Mouse (Mus musculus): Measurements from ENCODE around the gene Sub1. TPM values are rescaled to one million over a fixed set of nuclear protein-coding genes. Genes with fewer than 3 reads are reported as not detected.

The Sub1 gene
- polyA plus RNA-seq, 2 experiments = 226 to 728 TPM

DNA sequence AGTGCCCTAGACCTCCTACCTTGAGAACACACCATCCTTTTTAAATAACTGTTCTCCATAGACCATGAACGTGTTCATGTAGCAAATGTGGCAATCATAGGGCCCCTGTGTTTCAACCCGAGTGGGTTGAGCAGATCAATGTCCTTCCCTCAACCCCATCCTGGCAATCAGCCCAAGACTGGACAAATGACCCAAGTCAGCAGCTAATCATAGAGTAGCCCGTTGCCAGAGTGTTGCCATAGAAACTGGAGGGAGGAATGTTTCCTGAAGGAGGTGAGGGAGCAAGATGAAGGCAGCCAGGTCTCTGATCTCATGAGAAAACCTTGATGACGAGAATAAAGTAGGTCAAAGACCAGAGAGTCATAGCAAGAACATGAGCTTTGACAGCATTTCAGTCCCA, 42.6 kb downstream of the Sub1 start:
- H3K9ac ChIP-seq (ENCODE audit: low read depth, low read length, severe bottlenecking) = no peak overlapping the region
- H3K4me2 ChIP-seq (replicated peaks; ENCODE audit: low read depth, low read length, severe bottlenecking) = no peak overlapping the region
- TF ChIP-seq POLR2A (IDR thresholded peaks at IDR 0.05; ENCODE audit: borderline replicate concordance, extremely low read depth, insufficient read depth, insufficient read length) = no peak
- 62% methylated on average over 4 of the region's 4 CpGs for WGBS
- no peaks in the 10 kb centered on the region for H3K36me3 ChIP-seq (ENCODE audit: control insufficient read depth, insufficient read depth, low read length)
- H3K4me3 ChIP-seq (replicated peaks; ENCODE audit: low read length) = no peak overlapping the region
- H3K27me3 ChIP-seq (ENCODE audit: control insufficient read depth, insufficient read depth, low read length) = no peaks in the 10 kb centered on the region
- no peak overlapping the region for H3K27ac ChIP-seq (replicated peaks; ENCODE audit: low read depth, low read length)
- DNase-seq (ENCODE audit: low spot score) = no peak
- ATAC-seq (ENCODE audit: low FRiP score, low read depth) = no peak
- no peaks in the 10 kb centered on the region for H3K9me3 ChIP-seq (ENCODE audit: control insufficient read depth, low read length)
- no peaks in the 10 kb centered on the region for H3K4me1 ChIP-seq (ENCODE audit: control insufficient read depth, insufficient read depth, low read length)

DNA sequence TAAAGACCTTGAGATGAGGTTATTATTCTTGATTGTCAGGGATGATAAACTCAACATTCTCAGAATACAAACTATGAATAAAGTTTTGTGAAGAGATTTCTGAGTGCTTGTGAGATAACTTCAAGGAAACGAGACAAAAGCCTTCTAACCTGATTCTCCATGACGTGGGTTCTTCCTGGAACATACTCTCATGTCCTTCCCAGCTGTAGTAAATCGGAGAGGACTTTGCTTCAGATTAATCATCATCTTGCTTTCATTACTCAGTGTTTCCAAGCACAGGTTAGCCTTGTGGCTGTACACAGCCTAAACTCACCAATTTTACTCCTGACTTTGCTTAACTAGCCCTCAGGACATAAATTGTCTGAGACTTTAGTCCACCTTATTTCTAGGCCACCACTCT, 44.6 kb downstream of the Sub1 start:
- Histone ChIP-seq H3K9ac (ENCODE audit: low read depth, low read length, severe bottlenecking) (no peak overlapping the region), H3K27ac (replicated peaks; ENCODE audit: low read depth, low read length) (no peak overlapping the region), H3K4me3 (replicated peaks; ENCODE audit: low read length) (no peak overlapping the region), H3K27me3 (ENCODE audit: control insufficient read depth, insufficient read depth, low read length) (no peaks in the 10 kb centered on the region), H3K9me3 (ENCODE audit: control insufficient read depth, low read length) (no peaks in the 10 kb centered on the region), H3K4me2 (replicated peaks; ENCODE audit: low read depth, low read length, severe bottlenecking) (no peak overlapping the region), H3K4me1 (ENCODE audit: control insufficient read depth, insufficient read depth, low read length) (no peaks in the 10 kb centered on the region), H3K36me3 (ENCODE audit: control insufficient read depth, insufficient read depth, low read length) (no peaks in the 10 kb centered on the region)
- DNase-seq (ENCODE audit: low spot score) (no peak), ATAC-seq (ENCODE audit: low FRiP score, low read depth) (no peak)
- WGBS = 78% methylated on average over 3 of the region's 3 CpGs
- TF ChIP-seq POLR2A (IDR thresholded peaks at IDR 0.05; ENCODE audit: borderline replicate concordance, extremely low read depth, insufficient read depth, insufficient read length) = no peak

DNA sequence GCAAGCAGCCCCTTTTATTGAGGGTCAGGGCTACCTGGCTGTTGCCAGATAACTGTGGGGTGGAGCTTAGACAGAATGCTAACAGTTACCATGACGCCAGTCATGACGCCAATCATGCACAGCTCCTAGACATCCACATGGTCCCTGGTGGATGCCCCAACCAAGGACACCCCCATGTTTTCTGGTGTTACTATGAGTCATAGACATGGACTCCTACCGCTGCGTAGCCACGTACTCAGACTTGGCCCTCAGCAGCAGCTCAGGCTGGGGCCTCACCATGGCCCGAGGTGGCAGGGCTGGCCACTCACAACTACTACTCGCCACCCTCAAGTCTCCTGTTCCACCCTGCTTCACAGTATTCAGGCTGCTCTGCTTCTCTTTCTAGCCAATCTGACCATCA, 45.6 kb downstream of the Sub1 start:
- Histone ChIP-seq H3K27me3 (ENCODE audit: control insufficient read depth, insufficient read depth, low read length) (no peaks in the 10 kb centered on the region), H3K27ac (replicated peaks; ENCODE audit: low read depth, low read length) (no peak overlapping the region), H3K4me2 (replicated peaks; ENCODE audit: low read depth, low read length, severe bottlenecking) (no peak overlapping the region), H3K9ac (ENCODE audit: low read depth, low read length, severe bottlenecking) (no peak overlapping the region), H3K4me3 (replicated peaks; ENCODE audit: low read length) (no peak overlapping the region), H3K36me3 (ENCODE audit: control insufficient read depth, insufficient read depth, low read length) (no peaks in the 10 kb centered on the region), H3K4me1 (ENCODE audit: control insufficient read depth, insufficient read depth, low read length) (no peaks in the 10 kb centered on the region), H3K9me3 (ENCODE audit: control insufficient read depth, low read length) (no peaks in the 10 kb centered on the region)
- WGBS = 94% methylated on average over 7 of the region's 7 CpGs
- no peak for ATAC-seq (ENCODE audit: low FRiP score, low read depth)
- TF ChIP-seq POLR2A (IDR thresholded peaks at IDR 0.05; ENCODE audit: borderline replicate concordance, extremely low read depth, insufficient read depth, insufficient read length) = no peak
- DNase-seq (ENCODE audit: low spot score) = no peak

DNA sequence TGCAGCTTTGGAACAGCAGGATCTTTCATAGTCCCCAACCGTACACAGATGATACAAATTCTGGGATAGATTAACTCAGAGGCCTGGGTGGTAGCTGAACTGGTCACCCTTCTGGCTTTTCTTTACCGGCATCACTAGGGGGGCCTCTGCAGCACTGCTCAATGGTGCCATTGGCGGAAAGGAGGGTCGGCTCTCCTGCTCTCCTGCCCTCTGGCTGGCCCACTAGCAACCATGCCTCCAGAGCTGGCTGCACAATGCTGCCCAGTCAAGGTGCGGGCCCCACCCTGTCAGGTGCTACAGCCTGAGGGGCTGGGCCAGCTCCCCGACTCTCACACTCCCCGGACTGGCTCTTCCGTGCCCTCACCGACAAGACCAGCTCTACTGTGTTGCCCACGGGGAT, 46.6 kb downstream of the Sub1 start:
- Histone ChIP-seq H3K36me3 (ENCODE audit: control insufficient read depth, insufficient read depth, low read length) (no peaks in the 10 kb centered on the region), H3K9me3 (ENCODE audit: control insufficient read depth, low read length) (no peaks in the 10 kb centered on the region), H3K4me3 (replicated peaks; ENCODE audit: low read length) (no peak overlapping the region), H3K9ac (ENCODE audit: low read depth, low read length, severe bottlenecking) (no peak overlapping the region), H3K4me2 (replicated peaks; ENCODE audit: low read depth, low read length, severe bottlenecking) (no peak overlapping the region), H3K27ac (replicated peaks; ENCODE audit: low read depth, low read length) (no peak overlapping the region), H3K27me3 (ENCODE audit: control insufficient read depth, insufficient read depth, low read length) (no peaks in the 10 kb centered on the region), H3K4me1 (ENCODE audit: control insufficient read depth, insufficient read depth, low read length) (no peaks in the 10 kb centered on the region)
- no peak for TF ChIP-seq POLR2A (IDR thresholded peaks at IDR 0.05; ENCODE audit: borderline replicate concordance, extremely low read depth, insufficient read depth, insufficient read length)
- 88% methylated on average over 10 of the region's 10 CpGs for WGBS
- ATAC-seq (ENCODE audit: low FRiP score, low read depth) (no peak), DNase-seq (ENCODE audit: low spot score) (no peak)

DNA sequence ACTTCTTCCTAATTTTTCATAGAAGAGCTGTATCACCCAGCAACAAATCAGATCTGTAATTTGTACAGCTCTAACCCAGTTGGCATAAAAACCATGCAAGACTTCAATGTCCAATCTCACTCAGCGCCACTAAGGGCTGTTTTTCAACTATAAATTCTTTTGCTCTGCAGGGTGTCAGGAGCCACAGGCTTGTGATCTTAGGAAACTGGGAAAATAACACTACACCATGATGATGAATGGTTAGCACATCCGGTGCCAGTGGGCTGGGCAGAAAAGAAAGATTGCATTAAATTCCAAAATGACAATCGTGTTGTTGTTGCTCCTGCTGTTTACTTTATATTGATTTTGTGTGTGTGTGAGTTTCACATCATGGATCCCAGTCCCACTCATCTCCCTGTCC, 47.3 kb downstream of the Sub1 start:
- TF ChIP-seq POLR2A (IDR thresholded peaks at IDR 0.05; ENCODE audit: borderline replicate concordance, extremely low read depth, insufficient read depth, insufficient read length) = no peak
- Histone ChIP-seq H3K9ac (ENCODE audit: low read depth, low read length, severe bottlenecking) (no peak overlapping the region), H3K4me3 (replicated peaks; ENCODE audit: low read length) (no peak overlapping the region), H3K9me3 (ENCODE audit: control insufficient read depth, low read length) (no peaks in the 10 kb centered on the region), H3K27ac (replicated peaks; ENCODE audit: low read depth, low read length) (no peak overlapping the region), H3K27me3 (ENCODE audit: control insufficient read depth, insufficient read depth, low read length) (no peaks in the 10 kb centered on the region), H3K4me1 (ENCODE audit: control insufficient read depth, insufficient read depth, low read length) (no peaks in the 10 kb centered on the region), H3K36me3 (ENCODE audit: control insufficient read depth, insufficient read depth, low read length) (no peaks in the 10 kb centered on the region), H3K4me2 (replicated peaks; ENCODE audit: low read depth, low read length, severe bottlenecking) (no peak overlapping the region)
- DNase-seq (ENCODE audit: low spot score) (no peak), ATAC-seq (ENCODE audit: low FRiP score, low read depth) (no peak)
- WGBS = 74% methylated on average over 3 of the region's 3 CpGs

DNA sequence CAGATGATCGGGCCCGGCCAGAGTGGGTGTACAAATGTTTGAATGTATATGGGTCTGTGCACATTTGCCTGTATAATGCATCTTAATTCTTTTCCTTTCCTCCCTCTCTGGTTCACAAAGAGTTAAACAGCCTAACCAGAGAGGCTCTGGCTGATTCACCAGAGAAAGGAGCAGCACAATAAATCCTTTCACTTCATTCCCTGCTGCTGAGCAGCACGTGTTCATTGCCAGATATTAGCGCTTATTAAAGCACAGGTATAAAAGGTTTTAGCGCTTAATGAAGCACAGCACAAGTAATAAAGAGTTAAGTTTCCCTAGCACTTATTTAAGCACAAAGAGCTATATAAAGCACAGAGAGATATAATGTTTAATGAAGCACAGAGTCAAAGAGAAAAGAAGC, 55.9 kb downstream of the Sub1 start:
- 36% methylated on average over 5 of the region's 5 CpGs for WGBS
- no peak overlapping the region for H3K4me3 ChIP-seq (replicated peaks; ENCODE audit: low read length)
- H3K27ac ChIP-seq (replicated peaks; ENCODE audit: low read depth, low read length) = no peak overlapping the region
- no peak for TF ChIP-seq POLR2A (IDR thresholded peaks at IDR 0.05; ENCODE audit: borderline replicate concordance, extremely low read depth, insufficient read depth, insufficient read length)
- H3K36me3 ChIP-seq (ENCODE audit: control insufficient read depth, insufficient read depth, low read length) = no peaks in the 10 kb centered on the region
- ATAC-seq (ENCODE audit: low FRiP score, low read depth) (no peak), DNase-seq (ENCODE audit: low spot score) (no peak)
- no peaks in the 10 kb centered on the region for H3K9me3 ChIP-seq (ENCODE audit: control insufficient read depth, low read length)
- H3K27me3 ChIP-seq (ENCODE audit: control insufficient read depth, insufficient read depth, low read length) = no peaks in the 10 kb centered on the region
- peaks cover 4% of the 10 kb centered on the region; the same call in 1 of the 2 replicates for H3K4me1 ChIP-seq (ENCODE audit: control insufficient read depth, insufficient read depth, low read length)
- H3K4me2 ChIP-seq (replicated peaks; ENCODE audit: low read depth, low read length, severe bottlenecking) = no peak overlapping the region
- no peak overlapping the region for H3K9ac ChIP-seq (ENCODE audit: low read depth, low read length, severe bottlenecking)

Other genes with a start within 250 kb of the Sub1 start
- 10.4 and 10.9 TPM in 2 replicates for gene Npr3, start 89.7 kb downstream of the Sub1 start, polyA plus RNA-seq (2012; rRNA removed)
- gene Npr3, start 89.7 kb downstream of the Sub1 start, polyA plus RNA-seq (2014; fragmentation: Nextera tagmentation; extraction: Ambion mirVana) = 6.3 and 6.9 TPM in 2 replicates
- 91.6 and 142 TPM in 2 replicates for gene Zfr, start 120.8 kb upstream of the Sub1 start, polyA plus RNA-seq (2012; rRNA removed)
- 160 and 166 TPM in 2 replicates for gene Zfr, start 120.8 kb upstream of the Sub1 start, polyA plus RNA-seq (2014; fragmentation: Nextera tagmentation; extraction: Ambion mirVana)
- 20.7 and 25.2 TPM in 2 replicates for gene Mtmr12, start 208.0 kb upstream of the Sub1 start, polyA plus RNA-seq (2012; rRNA removed)
- 16.6 and 18.2 TPM in 2 replicates for gene Mtmr12, start 208.0 kb upstream of the Sub1 start, polyA plus RNA-seq (2014; fragmentation: Nextera tagmentation; extraction: Ambion mirVana)